Mouse (Mus musculus) CH12.LX (cell line): ENCODE measurements around the gene Trcg1.

Experiments
- JUND ChIP-seq: conservative IDR thresholded peaks from 2 replicates; pipeline ENCODE4 v1.6.1; 2011; ENCODE audit warnings: low read depth, low read length, improper control_type of control experiment
- USF2 ChIP-seq: conservative IDR thresholded peaks from 2 replicates; pipeline ENCODE4 v1.6.1; 2011; ENCODE audit warnings: low read depth, low read length, improper control_type of control experiment

DNA sequence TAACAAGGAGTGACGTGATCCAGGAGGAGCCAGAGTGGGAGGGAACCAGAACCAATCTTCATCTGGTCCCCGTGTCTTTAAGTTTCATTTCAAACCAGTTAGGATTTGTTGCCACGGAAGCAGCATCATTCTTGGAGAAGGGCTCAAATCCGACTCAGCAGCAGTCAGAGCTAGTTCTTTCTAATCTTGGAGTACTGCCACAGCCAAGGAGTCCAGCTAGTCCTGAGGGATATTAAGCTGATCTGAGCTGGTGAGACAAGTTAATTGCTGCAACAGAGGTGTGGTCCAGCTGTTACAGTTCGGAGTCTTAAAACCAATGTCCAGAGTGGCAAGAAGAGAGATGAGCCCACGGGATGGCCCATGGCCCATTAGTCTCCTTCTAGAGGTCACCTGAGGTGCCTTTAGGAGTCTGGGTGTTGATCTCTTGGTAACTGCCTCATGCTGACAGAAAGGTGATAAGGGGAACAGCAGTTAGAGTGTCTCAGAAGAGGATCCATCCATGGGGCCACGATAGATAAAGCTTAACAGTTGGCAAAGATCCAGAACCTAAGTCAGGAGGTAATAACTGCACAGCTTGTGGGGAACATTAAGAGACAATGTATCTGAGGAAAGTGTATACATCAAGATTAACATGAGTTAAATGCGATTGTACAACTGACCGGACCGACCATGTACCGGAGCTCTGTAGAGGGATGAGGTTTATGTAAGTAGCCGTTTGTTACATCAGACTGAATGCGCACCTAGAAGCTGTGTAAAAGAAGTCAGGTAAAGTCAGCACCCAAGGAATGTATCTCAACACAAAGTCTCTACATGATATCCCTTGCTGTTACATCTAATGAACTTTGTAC lies 10.4 kb upstream of the Trcg1 start:
- TF ChIP-seq USF2 (no peak), JUND (no peak)
